Mouse (Mus musculus) stomach, postnatal 0 days (tissue): ENCODE results near the gene Eda2r.

Source experiments
- CTCF ChIP-seq: IDR thresholded peaks from 2 replicates; pipeline ENCODE4 v1.5.1; 2016; ENCODE audit warnings: antibody characterized with exemption, low read depth, mild to moderate bottlenecking, moderate library complexity
- EP300 ChIP-seq: optimal IDR thresholded peaks from 2 replicates; pipeline ENCODE3; 2016; ENCODE audit warnings: antibody characterized with exemption

- no peak for TF ChIP-seq EP300
- TF ChIP-seq CTCF, result no peak
Measured at GRCm38 (mm10) chrX:97360919-97361318, 16.1 kb downstream of the Eda2r start.
